Comparison of ENCODE assay signal across 9 mouse cellular contexts in genomic region chr2:152693233-152693632, GRCm38 (mm10). TPM values are rescaled to one million over a fixed set of nuclear protein-coding genes. Genes with fewer than 3 reads are reported as not detected.
DNase-seq lines count a peak whose midpoint lies in the region; ATAC-seq lines count a peak whose summit lies in the region.
"Had no signal": no experiment of that assay in that cellular context is flagged by ENCODE, and none has a peak within 500 bp of the region (broad histone marks: within the 10 kb centered on the region; RNA-seq: fewer than 3 reads in every experiment).

No protein-coding gene starts in this region.

- intact Hi-C loops in heart, postnatal 25 days (cut with DNase I): no loop called here

- ATAC-seq in cerebellum, adult (ENCODE audit: insufficient number of reproducible peaks, low FRiP score, low TSS enrichment): no peak
- ATAC-seq in erythroid progenitor cell, adult 5-6 weeks (replicated peaks; ENCODE audit: low FRiP score, poor library complexity, severe bottlenecking): peak; percentile 61
- ATAC-seq: Patski had no signal

- peak; percentile 65 for DNase-seq in cerebellum, adult 11 months
- DNase-seq in c-Kit-negative CD71-positive TER-119-positive erythroid progenitor cells, embryonic 14.5 days (ENCODE audit: low read depth, low spot score): peak; percentile 64
- DNase-seq in heart, postnatal 25 days (ENCODE audit: low spot score): peak; percentile 47
- peak; percentile 52 to 72 for DNase-seq in layer of hippocampus, postnatal 25 days (ENCODE audit: extremely low spot score in 1 of 2, low spot score in 1 of 2)
- DNase-seq in lung, postnatal 36 days: peak; percentile 75
- DNase-seq in right cerebral cortex, adult 2 months (ENCODE audit: low spot score in 2 of 2): peak; percentile 69 to 74

RNA-seq across cellular contexts. Expression of gene Mcts2, which starts 6.4 kb away (rescaled TPM):
- not detected in 2 replicates for total RNA-seq in erythroid progenitor cell, adult 5-6 weeks (2015; ENCODE audit: low replicate concordance)
- 1.7 TPM in 1 of 2 replicates, not detected in the other for total RNA-seq in erythroid progenitor cell, adult 5-6 weeks (2017; ENCODE audit: low replicate concordance)
- total RNA-seq in heart, postnatal 25 days (2021): 10 to 100 TPM; 17.7 to 18.5 TPM
- total RNA-seq in layer of hippocampus, postnatal 25 days (2021): 10 to 100 TPM; 21.2 to 22.8 TPM

RNA-seq across cellular contexts. Expression of gene H13, which starts 24.0 kb away (rescaled TPM):
- total RNA-seq in erythroid progenitor cell, adult 5-6 weeks (2015; ENCODE audit: low replicate concordance): 17.7 and 24.7 TPM in 2 replicates
- total RNA-seq in erythroid progenitor cell, adult 5-6 weeks (2017; ENCODE audit: low replicate concordance): 11.6 and 13.2 TPM in 2 replicates
- 10 to 100 TPM; 35.1 to 38.5 TPM for total RNA-seq in heart, postnatal 25 days (2021)
- total RNA-seq in layer of hippocampus, postnatal 25 days (2021): 10 to 100 TPM; 78.4 to 81.8 TPM

RNA-seq across cellular contexts. Expression of gene Id1, which starts 42.8 kb away (rescaled TPM):
- total RNA-seq in erythroid progenitor cell, adult 5-6 weeks (2015; ENCODE audit: low replicate concordance): 1.3 and 17.3 TPM in 2 replicates
- 1.6 and 2.6 TPM in 2 replicates for total RNA-seq in erythroid progenitor cell, adult 5-6 weeks (2017; ENCODE audit: low replicate concordance)
- 10 to 100 TPM; 37.8 to 57.0 TPM for total RNA-seq in heart, postnatal 25 days (2021)
- 10 to 100 TPM; 19.6 to 22.4 TPM for total RNA-seq in layer of hippocampus, postnatal 25 days (2021)

Comparison
In these comparisons a context has a peak if more than half of its experiments do, and no peak if none do; other contexts are left out.
1. RNA of gene Mcts2, which starts 6.4 kb away (total RNA-seq): 21.2 to 22.8 TPM in layer of hippocampus, postnatal 25 days and 17.7 to 18.5 TPM in heart, postnatal 25 days; 1.7 TPM in erythroid progenitor cell, adult 5-6 weeks; every median in the first group is over 4 times any median in the second.
2. Peak in every context shown above with its lines, with median percentiles within 50 percentile points of each other: DNase-seq.